Comparison of ENCODE assay signal across 10 mouse cellular contexts in the genomic region with DNA sequence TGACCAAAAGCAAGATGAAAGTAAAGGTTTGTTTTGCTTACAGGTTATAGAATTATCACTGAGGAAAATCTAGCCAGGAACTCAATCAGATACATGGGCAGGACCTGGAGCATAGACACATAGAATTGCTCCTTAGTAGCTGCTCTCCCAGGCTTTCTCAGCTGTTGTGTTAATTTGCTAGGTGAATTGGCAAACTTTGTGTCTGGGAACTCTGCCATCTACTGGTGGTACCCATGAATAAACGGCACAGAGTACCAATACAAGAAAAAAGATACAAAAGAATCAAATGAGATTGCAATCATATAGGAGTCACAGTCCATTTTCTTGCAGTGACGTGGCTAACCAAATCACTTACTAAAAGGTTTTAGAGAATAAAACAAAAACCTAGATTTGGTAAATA.
DNase-seq lines count a peak whose midpoint lies in the region; ATAC-seq and TF ChIP-seq lines count a peak whose summit lies in the region.
"Had no signal": no experiment of that assay in that cellular context is flagged by ENCODE, and none has a peak within 500 bp of the region (broad histone marks: within the 10 kb centered on the region; RNA-seq: fewer than 3 reads in every experiment).

No protein-coding gene starts in this region.

- no peaks in the 10 kb centered on the region for H3K79me2 ChIP-seq in liver, adult 2 months (ENCODE audit: control insufficient read depth, insufficient read depth, low read length)

- no peak for TF ChIP-seq POLR2A in liver, adult 2 months (IDR thresholded peaks at IDR 0.05; ENCODE audit: extremely low read depth, insufficient read depth, low read length)

- H3K9me3 ChIP-seq in forebrain, embryonic 14.5 days (replicated peaks; ENCODE audit: control insufficient read depth, low read length), result no peaks in the 10 kb centered on the region
- H3K9me3 ChIP-seq in forebrain, embryonic 13.5 days (replicated peaks), result no peaks in the 10 kb centered on the region
- H3K9me3 ChIP-seq in liver, embryonic 11.5 days (ENCODE audit: control insufficient read depth, low read length), result no peaks in the 10 kb centered on the region
- H3K9me3 ChIP-seq: lung, embryonic 15.5 days had no signal

- H3K4me2 ChIP-seq in forebrain, embryonic 14.5 days (ENCODE audit: low read length), result no peak overlapping the region
- no peak overlapping the region for H3K4me2 ChIP-seq in forebrain, embryonic 13.5 days
- no peak overlapping the region for H3K4me2 ChIP-seq in liver, embryonic 11.5 days
- H3K4me2 ChIP-seq: lung, embryonic 15.5 days had no signal

- 31% methylated on average over 2 of the region's 2 CpGs for WGBS in forebrain, embryonic 14.5 days
- WGBS in forebrain, embryonic 13.5 days, result 45% methylated on average over 2 of the region's 2 CpGs
- WGBS in liver, adult 2 months, result 51% methylated on average over 2 of the region's 2 CpGs
- 57% methylated on average over 2 of the region's 2 CpGs for WGBS in liver, embryonic 11.5 days

- H3K36me3 ChIP-seq in forebrain, embryonic 14.5 days (ENCODE audit: control insufficient read depth, insufficient read depth, low read length), result no peaks in the 10 kb centered on the region
- no peaks in the 10 kb centered on the region for H3K36me3 ChIP-seq in forebrain, embryonic 13.5 days (ENCODE audit: poor library complexity, severe bottlenecking)
- H3K36me3 ChIP-seq in liver, adult 2 months (ENCODE audit: control insufficient read depth, insufficient read depth, low read length), result no peaks in the 10 kb centered on the region
- no peaks in the 10 kb centered on the region for H3K36me3 ChIP-seq in liver, embryonic 11.5 days (ENCODE audit: control insufficient read depth, insufficient read depth, low read length)
- H3K36me3 ChIP-seq: lung, embryonic 15.5 days had no signal

- no peak for ATAC-seq in forebrain, embryonic 14.5 days
- ATAC-seq in forebrain, embryonic 13.5 days, result no peak
- no peak for ATAC-seq in liver, embryonic 11.5 days (replicated peaks; ENCODE audit: low FRiP score)

- H3K4me3 ChIP-seq in forebrain, embryonic 14.5 days (ENCODE audit: low read depth, low read length), result no peak overlapping the region
- no peak overlapping the region for H3K4me3 ChIP-seq in forebrain, embryonic 13.5 days
- H3K4me3 ChIP-seq in liver, adult 2 months (ENCODE audit: insufficient read depth, low read depth, low read length), result no peak overlapping the region
- H3K4me3 ChIP-seq in liver, embryonic 11.5 days (ENCODE audit: low read depth, low read length), result no peak overlapping the region
- H3K4me3 ChIP-seq: lung, embryonic 15.5 days had no signal

- no peak for TF ChIP-seq CTCF in liver, adult 2 months (IDR thresholded peaks at IDR 0.05; ENCODE audit: low read depth, low read length)

- no peak overlapping the region for H3K27ac ChIP-seq in forebrain, embryonic 14.5 days (ENCODE audit: low read depth, low read length)
- no peak overlapping the region for H3K27ac ChIP-seq in forebrain, embryonic 13.5 days
- H3K27ac ChIP-seq in liver, adult 2 months (replicated peaks; ENCODE audit: insufficient read depth, low read depth, low read length), result no peak overlapping the region
- no peak overlapping the region for H3K27ac ChIP-seq in liver, embryonic 11.5 days (ENCODE audit: low read depth, low read length)
- H3K27ac ChIP-seq: lung, embryonic 15.5 days had no signal

- no peaks in the 10 kb centered on the region for H3K4me1 ChIP-seq in forebrain, embryonic 14.5 days (ENCODE audit: control insufficient read depth, insufficient read depth, low read length)
- no peaks in the 10 kb centered on the region for H3K4me1 ChIP-seq in forebrain, embryonic 13.5 days
- H3K4me1 ChIP-seq in liver, adult 2 months (ENCODE audit: control insufficient read depth, insufficient read depth, low read length), result no peaks in the 10 kb centered on the region
- no peaks in the 10 kb centered on the region for H3K4me1 ChIP-seq in liver, embryonic 11.5 days (replicated peaks; ENCODE audit: control insufficient read depth, insufficient read depth, low read length)
- H3K4me1 ChIP-seq: lung, embryonic 15.5 days had no signal

- DNase-seq in forebrain, embryonic 14.5 days (ENCODE audit: low spot score), result peak; percentile 48
- peak; percentile 8 for DNase-seq in liver, adult 2 months (ENCODE audit: extremely low read depth, low read depth, low spot score)
- no peak for DNase-seq in liver, embryonic 11.5 days (ENCODE audit: low spot score)
- DNase-seq in adipocyte (ENCODE audit: low spot score), result peak; percentile 26
- peak; percentile 10 for DNase-seq in naive thymus-derived CD4-positive, alpha-beta T cell, adult 2 months (ENCODE audit: low read depth)
- DNase-seq in right cerebral cortex, postnatal 25 days, result no peak
- no peak for DNase-seq in right cerebral cortex, postnatal 36 days (ENCODE audit: low spot score in 2 of 2)
- DNase-seq: cerebellum, adult 9-10 months had no signal

- H3K27me3 ChIP-seq in forebrain, embryonic 14.5 days (replicated peaks; ENCODE audit: control insufficient read depth, insufficient read depth, low read length), result no peaks in the 10 kb centered on the region
- no peaks in the 10 kb centered on the region for H3K27me3 ChIP-seq in forebrain, embryonic 13.5 days
- H3K27me3 ChIP-seq in liver, adult 2 months (ENCODE audit: control insufficient read depth, insufficient read depth, low read length), result no peaks in the 10 kb centered on the region
- no peaks in the 10 kb centered on the region for H3K27me3 ChIP-seq in liver, embryonic 11.5 days (replicated peaks; ENCODE audit: control insufficient read depth, insufficient read depth, low read length)
- H3K27me3 ChIP-seq: lung, embryonic 15.5 days had no signal

- no peak overlapping the region for H3K9ac ChIP-seq in forebrain, embryonic 14.5 days (ENCODE audit: low read length)
- no peak overlapping the region for H3K9ac ChIP-seq in forebrain, embryonic 13.5 days
- no peak overlapping the region for H3K9ac ChIP-seq in liver, adult 2 months (ENCODE audit: low read depth, low read length)
- H3K9ac ChIP-seq in liver, embryonic 11.5 days (ENCODE audit: low read depth, low read length), result no peak overlapping the region
- H3K9ac ChIP-seq: lung, embryonic 15.5 days had no signal

Comparison
In these comparisons a context has a peak if more than half of its experiments do, and no peak if none do; other contexts are left out.
1. DNase-seq: peak in forebrain, embryonic 14.5 days (single experiment), liver, adult 2 months (single experiment), adipocyte (single experiment) and naive thymus-derived CD4-positive, alpha-beta T cell, adult 2 months (single experiment); none in liver, embryonic 11.5 days (single experiment), right cerebral cortex, postnatal 25 days (single experiment) and right cerebral cortex, postnatal 36 days (0 of 2).